Mouse (Mus musculus) gastrocnemius, postnatal 25 days (tissue): ENCODE measurements around the gene Olfr1509. TPM values are rescaled to one million over a fixed set of nuclear protein-coding genes. Genes with fewer than 3 reads are reported as not detected.
"Not testable (repeated sequence)": the region's sequence is repeated elsewhere in the genome, so short reads cannot be mapped to it uniquely, and the experiment has no call there.

Source experiments
- DNase-seq: peaks from one replicate; pipeline ENCODE4 v3.0.0; 2022
- long read RNA-seq, 2 experiments: library from polyadenylated mRNA; stranded (forward); transcript quantifications; one replicate each; pipeline ENCODE4 v2.0.0; 2021
- total RNA-seq, 2 experiments: library from RNA; stranded (reverse); gene quantifications; 1 replicate in 1 of 2; 2 replicates in 1 of 2; pipeline ENCODE4 v1.2.3; 2021

The Olfr1509 gene
- not detected for total RNA-seq
- long read RNA-seq, experiment 1, result 0 reads
- long read RNA-seq, experiment 2, result 0 reads

DNA sequence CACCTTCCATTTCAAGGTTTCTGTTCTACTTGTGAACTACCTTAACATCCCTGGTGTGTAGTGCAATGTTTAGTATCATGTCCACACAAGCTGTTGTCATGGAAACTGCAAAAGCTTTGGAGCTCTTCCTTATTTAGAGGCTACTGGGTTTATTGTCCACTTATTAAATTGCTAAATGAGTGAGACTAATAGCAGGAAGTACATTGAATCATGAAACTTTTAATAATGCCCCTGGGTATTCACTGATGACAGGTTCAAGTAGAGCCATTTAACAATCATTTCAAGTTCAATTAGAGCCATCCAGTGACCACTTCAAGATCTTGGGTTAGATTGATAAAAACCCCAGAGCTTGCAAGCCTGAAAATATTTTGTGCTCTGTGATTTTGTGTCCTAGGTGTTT, at the start of gene Olfr1509:
Olfr1509 (plus strand) TSS at position 301 of the 400 bp plus-strand sequence.
- DNase-seq, result no peak

GRCm38 (mm10) chr14:52397279-52397678, 45.5 kb upstream of the Olfr1509 start, which contains the start of gene Olfr1511:
Gene Olfr1511, minus strand, starts transcription at chr14:52397379.
- DNase-seq, result no peak

DNA sequence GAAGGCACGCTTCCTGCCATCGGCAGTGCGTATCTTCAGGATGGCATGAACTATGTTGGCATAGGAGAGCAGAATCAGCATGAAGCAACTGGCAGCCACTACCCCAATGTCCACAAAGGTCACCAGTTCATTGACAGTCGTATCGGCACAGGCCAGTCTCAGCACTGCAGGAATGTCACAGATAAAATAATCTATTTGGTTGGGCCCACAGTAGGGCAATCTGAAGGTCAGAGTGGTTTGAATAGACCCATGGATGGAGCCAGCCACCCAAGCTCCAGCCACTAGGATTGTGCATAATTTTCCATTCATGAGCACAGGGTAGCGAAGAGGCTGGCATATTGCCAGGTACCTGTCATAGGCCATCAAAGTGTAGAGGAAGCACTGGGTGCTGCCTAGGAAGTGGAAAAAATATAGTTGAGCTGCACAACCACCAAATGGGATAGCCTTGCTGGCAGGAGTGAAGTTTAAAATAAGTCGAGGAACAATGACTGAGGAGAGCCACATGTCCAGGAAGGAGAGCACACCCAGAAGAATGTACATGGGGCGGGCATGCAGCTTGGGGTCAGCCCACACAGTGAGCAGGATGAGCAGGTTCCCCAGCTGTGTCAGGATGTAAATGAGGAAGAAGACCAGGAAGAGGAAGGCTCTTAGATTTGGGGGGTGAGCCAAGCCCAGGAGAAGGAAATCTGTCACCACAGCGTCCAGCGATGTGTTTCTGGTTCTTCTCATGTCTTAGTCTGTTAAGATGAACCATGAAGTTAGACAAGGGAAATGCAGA, 32.5 kb upstream of the Olfr1509 start:
- not testable (repeated sequence) for DNase-seq

- DNase-seq, result no peak
Observed at GRCm38 (mm10) chr14:52414273-52414672, 28.5 kb upstream of the Olfr1509 start, which contains the start of gene Olfr1510. Gene Olfr1510, minus strand, starts transcription at chr14:52414373.

DNA sequence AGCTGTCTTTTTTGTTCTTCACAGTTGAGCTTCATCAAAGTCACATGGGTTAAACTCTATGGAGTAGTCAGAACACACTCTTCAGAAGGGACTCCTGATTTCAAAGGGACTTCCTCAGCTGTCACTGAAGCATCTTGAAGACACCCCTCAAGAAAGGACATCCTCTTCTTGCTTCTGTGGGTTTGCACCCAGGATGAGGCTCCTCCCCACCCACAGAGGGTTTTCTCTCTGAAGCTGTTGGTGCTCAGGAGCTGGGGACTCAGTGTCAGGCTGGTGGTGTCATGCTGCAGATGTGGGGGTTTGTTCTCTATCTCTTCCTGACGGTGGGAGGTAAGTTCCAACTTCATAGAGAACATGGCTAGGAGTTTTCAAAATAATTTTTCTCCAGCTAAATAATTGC, 15.1 kb upstream of the Olfr1509 start:
- DNase-seq, result peak; percentile 17

DNA sequence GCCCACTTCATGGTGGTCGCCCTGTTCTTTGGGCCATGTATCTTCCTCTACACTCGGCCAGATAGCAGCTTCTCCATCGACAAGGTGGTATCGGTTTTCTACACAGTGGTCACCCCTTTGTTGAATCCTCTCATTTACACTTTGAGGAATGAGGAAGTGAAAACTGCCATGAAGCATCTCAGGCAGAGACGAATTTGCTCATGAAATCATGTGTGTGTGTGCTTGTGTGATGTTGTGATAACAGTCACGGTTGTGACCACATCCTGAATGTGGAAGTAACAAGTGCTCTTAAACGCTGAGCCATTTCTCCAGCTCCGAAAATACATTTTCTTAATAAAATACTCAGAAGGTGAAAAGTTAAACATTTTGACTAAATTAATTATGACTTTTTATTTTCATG, 8.3 kb downstream of the Olfr1509 start:
- no peak for DNase-seq

DNA sequence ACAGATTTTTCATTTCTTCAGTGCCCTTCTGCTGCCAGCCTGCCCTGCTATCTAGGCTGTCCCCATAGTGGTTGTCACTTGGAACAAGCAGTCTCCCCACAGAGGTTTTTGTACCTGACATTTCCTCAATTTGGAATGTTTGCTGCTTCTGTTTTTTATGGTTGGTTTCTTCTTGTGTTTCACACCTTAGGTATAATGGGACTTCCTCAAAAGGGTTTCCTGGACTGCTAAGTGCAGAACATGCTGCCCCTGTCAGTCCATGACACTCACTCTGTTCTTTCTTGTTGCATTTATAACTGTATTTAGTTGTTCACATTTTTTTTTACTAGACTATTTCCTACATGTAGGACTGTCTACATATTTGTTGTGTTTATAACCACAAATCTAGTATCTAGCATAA, 19.1 kb downstream of the Olfr1509 start:
- DNase-seq, result no peak

GRCm38 (mm10) chr14:52465738-52466137, 22.9 kb downstream of the Olfr1509 start:
- DNase-seq, result no peak

GRCm38 (mm10) chr14:52467395-52467794, 24.6 kb downstream of the Olfr1509 start, which contains the start of gene Olfr1508:
Gene Olfr1508, minus strand, starts transcription at chr14:52467495.
- DNase-seq, result no peak

GRCm38 (mm10) chr14:52495516-52495915, 52.7 kb downstream of the Olfr1509 start, which contains the start of gene Olfr1507:
Gene Olfr1507, minus strand, starts transcription at chr14:52495749.
- no peak for DNase-seq

Other genes starting within 250 kb of the Olfr1509 start
- 10 to 100 TPM; 11.7 to 11.9 TPM for gene Supt16, start 245.6 kb upstream of the Olfr1509 start, total RNA-seq
- 10 to 100 TPM; 31.1 to 33.9 TPM for gene Chd8, start 185.2 kb upstream of the Olfr1509 start, total RNA-seq
- 10 to 100 TPM; 35.8 to 41.6 TPM for gene Tox4, start 163.8 kb upstream of the Olfr1509 start, total RNA-seq
- gene Rab2b, start 163.4 kb upstream of the Olfr1509 start, total RNA-seq, result 1 to 10 TPM; 2.3 to 3.5 TPM
- gene Mettl3, start 137.9 kb upstream of the Olfr1509 start, total RNA-seq, result 10 to 100 TPM; 13.7 to 14.0 TPM
- 1 to 10 TPM in 1 of 2 experiments, under 1 TPM in 1; 0.87 to 1.1 TPM for gene Sall2, start 114.2 kb upstream of the Olfr1509 start, total RNA-seq
- gene Olfr1513, start 86.6 kb upstream of the Olfr1509 start, total RNA-seq, result not detected
- gene Olfr1512, start 63.8 kb upstream of the Olfr1509 start, total RNA-seq, result not detected
- gene Olfr1511, start 45.6 kb upstream of the Olfr1509 start, total RNA-seq, result not detected
- not detected for gene Olfr1510, start 28.6 kb upstream of the Olfr1509 start, total RNA-seq
- gene Olfr1508, start 24.5 kb downstream of the Olfr1509 start, total RNA-seq, result not detected
- not detected for gene Olfr1507, start 52.8 kb downstream of the Olfr1509 start, total RNA-seq